Mouse (Mus musculus): ENCODE results near the gene Clasrp.
A peak's percentile ranks its signal among the peaks of the same experiment; 100 is the strongest.

Clasrp gene

DNA sequence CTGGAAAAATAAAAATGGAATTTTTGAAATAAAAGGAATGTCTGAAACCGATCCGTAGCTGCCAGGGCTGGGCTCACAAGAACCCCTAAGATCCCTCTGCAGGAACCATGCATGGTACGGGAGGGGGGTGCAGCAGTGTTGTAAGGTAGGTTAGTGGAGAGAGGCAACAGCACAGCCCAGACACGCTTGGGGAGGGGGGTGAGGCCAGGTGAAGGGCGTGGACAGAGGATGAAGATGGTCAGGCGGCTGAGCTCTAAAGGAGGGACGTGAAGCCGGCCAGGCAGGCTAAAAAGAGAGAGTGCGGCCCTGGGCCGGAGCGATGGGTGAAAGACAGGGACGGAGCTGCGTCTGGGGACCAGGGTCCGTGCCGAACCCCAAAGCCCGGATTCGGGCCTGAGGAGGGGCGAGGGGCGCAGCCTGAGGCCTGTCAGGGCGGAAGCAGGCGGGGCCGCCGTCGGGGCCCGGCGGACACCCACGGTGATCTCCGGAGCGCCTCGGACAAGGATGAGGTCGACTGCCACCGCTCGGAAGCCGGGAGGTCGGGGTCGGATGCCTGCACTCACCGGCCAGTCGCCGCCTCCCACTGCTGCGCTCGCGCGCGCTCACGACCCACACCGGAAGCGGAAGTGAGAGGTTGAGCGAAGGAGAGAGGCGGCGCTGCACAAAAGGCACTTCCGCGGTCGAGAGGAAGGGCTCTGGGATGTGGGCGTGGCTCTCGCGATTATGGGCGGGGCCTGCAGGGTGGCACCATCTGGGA lies at the start of gene Clasrp:
TSS of gene Clasrp (minus strand) at position 638 of the 757 bp plus-strand sequence.
- peak; percentile 97 for DNase-seq (ENCODE audit: low read depth, low spot score)

DNA sequence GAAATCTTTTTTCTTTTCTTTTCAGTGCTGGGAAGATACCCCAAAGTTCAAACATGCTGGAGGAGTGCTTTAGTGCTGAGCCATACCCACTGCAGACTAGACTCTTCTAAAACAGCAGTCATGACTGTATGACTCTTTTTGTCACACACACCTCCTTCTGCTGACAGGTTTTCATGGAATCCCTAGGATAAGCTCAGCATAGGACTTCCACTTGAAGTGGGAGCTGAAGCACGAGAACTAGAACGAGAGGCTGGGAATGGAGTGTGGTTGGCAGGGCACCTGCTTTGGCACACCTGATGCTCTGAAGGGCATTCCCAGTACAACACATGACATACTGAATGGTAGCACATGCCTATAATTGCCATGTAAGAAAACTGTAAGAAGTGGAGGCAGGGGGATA lies 48.3 kb upstream of the Clasrp start:
- DNase-seq (ENCODE audit: low read depth, low spot score): no peak

DNA sequence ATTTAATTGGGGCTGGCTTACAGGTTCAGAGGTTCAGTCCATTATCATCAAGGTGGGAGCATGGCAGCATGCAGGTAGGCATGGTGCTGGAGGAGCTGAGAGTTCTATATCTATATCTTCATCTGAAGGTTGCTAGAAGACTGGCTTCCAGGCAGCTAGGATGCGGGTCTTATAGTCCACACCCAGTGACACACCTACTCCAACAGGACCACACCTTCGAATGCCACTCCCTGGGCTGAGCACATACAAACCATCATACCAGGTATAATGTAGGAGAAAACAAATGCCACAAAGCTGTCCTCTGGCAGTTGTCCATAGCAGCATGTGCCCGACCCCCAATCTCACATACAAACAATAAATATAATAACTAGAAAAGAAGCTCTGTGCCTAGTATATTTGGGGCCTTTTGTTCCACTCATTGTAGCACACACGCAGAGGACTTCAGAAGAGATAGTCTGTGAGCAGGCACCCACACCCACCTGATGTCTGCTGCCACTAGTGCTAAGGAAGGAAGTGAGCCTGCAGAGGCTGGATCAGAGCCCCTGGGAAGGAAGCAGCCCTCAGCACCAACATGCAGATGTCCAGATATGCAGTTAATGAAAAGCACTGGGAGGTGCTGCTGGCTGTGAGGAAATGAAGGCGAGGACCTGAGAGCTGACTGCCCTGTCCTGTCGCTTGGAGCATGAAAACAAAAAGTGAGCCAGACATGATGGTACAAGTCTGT lies 46.9 kb upstream of the Clasrp start:
- DNase-seq (ENCODE audit: low read depth, low spot score): no peak

DNA sequence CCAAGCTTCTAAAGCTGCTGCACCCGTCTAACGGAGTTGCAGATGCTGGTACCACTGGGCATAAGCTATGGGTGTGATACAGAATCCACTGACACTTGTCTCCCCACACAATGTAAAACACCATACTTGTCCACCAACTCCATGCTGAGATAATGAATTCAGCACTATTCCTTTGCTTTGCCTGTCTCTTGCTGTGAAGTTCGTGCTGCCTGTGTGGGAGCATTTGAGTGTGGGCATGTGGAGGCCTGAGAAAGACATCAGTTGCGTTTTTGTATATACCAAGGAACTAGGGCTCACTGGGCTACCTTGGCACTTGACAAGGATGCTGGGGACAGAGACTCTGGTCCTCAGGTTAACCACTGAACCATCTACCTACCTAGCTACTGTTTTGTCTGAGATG lies 36.9 kb upstream of the Clasrp start:
- no peak for DNase-seq (ENCODE audit: low read depth, low spot score)

DNA sequence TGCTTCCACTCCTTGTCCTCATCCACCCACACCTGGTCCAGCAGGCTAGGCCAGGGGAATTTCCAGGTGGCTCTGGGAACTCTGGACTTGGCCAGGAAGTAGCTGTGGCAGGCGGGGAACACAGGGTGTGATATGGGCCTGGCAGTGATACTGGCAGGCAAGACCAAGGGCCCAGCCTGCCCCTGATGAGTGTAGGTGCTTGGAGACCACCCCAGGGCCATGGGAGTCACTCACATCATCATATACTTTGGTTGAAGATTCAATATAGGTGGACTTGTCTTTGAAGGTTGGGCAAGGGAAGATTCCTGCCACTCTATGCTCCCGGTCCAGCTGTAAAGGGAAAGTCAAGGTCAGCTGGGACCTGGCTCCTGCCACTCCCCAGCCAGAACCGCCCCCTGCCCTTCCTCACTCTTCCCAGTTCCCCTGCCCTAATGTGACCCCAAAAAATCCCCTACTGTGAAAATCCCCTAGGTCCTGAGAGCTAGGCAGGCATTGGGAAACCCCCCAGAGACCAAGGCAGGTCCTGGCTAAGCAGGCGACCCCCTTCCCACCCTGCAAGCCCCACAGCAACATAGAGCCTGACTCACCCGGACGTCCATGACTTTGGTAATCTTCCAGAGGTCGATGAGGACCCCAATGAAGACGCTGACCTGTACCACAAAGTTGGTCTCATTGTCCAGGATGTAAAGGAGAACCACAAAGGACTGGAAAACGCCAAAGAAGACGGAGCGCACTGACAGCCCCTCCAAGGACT lies 31.0 kb upstream of the Clasrp start:
- no peak for DNase-seq (ENCODE audit: low read depth, low spot score)

DNA sequence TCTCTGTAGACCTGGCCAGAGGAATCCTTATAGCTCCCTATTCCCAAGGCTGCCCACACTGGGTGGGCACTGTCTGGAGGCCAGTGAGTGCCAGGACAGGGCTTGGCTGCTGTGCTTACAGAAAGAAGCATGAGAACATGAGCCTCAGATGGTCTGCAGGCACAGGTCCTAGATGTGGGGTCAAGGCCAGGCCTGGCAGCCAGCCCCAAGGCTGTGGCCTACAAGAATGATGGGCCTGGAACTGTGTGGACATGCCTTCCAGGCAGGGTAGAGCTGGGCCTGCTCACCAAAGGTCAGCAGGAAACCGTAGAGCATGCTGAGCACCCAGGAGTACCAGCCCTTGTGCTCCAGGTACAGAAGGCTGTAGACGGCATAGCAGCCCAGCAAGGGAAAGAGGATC lies 30.3 kb upstream of the Clasrp start:
- DNase-seq (ENCODE audit: low read depth, low spot score): no peak

DNA sequence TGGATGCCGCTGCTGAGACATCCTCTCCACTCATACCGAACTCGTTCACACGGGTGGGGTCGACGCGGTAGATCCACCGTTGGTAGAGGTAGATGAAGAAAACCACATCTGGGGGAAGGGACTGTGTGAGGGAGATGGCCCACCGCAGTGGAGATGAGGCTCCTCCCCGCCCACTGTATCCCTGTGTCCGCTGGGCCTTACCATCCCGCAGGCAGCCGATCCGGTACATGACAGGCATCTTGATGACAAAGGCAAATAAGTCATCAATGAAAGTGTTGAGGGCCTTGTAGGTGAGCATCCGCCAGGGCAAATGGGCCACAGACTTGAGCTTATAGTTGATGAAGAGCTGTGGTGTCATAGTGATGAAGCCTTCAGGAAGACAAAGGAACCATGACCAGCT lies 29.6 kb upstream of the Clasrp start:
- no peak for DNase-seq (ENCODE audit: low read depth, low spot score)

DNA sequence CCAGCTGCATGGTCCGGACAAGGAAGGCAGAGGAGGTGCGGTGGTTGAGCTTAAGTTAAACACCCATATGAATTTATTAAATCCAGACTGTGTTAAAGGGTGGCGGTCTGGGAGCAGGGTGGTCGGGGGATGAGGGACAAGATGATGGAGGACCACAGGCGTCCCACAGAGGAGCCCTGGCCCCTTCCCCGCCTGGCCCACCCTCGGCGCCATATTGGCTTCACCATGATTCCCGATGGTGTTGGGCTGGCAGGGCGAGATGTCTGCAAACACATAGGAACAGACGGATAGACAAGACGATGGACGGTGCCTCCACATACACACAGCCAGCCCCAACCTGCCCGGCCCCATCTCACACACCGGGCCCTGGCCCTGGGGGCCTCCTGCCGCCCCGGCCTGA lies 28.9 kb upstream of the Clasrp start:
- DNase-seq (ENCODE audit: low read depth, low spot score): no peak

DNA sequence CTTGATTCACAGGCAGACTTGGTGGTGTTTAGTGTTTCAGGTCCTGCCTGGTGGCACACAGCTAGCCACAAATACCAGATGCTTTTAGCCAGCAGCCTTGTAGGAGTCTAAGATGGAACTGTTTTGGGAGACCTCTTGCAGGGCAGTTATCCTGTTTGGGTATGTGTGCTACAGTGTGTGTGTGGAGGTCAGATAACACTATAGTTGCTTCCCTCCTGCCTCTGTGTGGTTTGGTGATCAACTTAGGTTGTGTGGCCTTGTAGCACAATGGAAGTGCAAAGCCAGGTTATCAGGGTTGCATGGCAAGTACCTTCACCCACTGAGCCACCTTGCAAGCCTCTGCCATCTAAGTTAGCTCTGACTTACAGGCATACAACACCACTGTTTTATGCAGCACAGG lies 28.4 kb upstream of the Clasrp start:
- no peak for DNase-seq (ENCODE audit: low read depth, low spot score)

DNA sequence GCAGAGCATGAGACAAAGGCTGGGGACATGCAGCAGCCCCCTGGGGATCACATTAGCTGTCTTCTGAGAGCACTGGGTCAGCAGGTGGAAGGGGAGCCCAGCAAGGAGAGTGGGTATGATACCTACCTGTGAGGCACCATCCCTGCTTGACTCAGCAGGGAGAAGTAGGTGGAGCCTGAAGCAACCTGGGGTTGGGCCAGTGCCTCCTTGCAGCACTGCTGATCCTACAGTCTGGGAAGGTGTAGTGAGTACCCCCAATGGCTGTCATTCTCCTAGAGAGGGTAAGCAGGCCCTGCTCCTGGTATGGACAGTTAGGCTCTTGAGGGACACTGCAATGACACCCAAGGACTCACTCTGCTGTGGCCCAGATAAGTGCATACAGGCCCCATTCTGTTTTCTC lies 28.0 kb upstream of the Clasrp start:
- no peak for DNase-seq (ENCODE audit: low read depth, low spot score)

DNA sequence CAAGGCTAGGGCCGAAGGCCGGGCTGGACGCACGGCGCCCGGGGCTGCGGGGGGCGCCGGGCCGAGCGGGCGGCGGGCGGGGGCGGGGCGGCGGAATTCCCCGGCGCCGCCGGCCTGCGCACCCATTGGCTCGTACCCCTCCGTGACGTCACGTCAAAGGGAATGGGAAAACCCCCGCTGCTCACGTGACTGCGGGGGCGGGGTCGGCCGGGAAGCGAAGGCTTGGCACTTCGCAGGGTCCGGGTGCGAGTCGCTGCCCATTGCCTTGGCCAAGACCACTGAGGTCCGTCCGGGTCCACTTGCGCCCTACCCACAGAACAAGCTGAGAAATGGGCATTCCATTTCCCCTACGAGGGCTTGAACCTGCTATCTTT lies 25.1 kb upstream of the Clasrp start, which contains the start of gene Relb:
TSS of gene Relb (minus strand) at position 78 of the 374 bp plus-strand sequence.
- peak; percentile 91 for DNase-seq (ENCODE audit: low read depth, low spot score)

DNA sequence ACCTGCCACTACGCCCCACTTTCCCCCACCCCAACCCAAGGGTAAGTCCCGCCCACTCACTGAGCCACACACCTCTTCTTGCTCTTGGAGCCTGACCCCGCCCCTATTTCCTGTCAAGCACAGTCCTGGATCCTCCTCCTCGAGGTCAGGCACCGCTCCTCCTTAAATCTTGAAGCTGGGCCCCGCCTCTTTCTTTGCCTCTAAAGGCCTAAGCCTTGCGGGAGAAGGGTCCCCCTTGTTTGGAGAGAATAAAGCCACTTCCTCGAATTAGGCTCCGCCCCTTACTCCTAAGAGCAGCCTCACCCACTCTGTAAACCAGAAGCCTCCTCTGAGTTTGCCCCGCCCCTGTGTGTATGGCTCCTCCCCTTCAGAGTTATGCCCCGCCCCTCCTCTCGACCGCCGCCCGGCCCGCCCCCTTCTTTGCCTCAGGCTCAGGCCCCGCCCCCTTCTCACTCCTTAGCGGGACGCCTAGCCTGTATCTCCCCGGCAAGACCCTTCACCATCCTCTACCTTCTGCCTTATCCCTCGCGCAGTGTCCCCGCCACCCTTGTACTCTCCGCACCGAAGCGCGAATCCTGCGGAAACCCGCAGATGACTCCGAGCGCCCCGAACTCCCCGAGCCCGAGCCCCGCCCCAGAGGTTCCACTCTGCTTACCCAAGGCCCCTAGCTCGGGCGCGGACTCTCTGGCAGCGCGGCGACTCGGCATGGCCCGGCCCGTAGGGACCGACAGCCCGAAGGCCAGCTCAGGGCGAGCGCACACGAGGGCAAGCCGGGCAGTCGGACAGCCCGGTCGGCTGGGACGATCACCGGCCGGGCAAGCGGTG lies 24.5 kb upstream of the Clasrp start:
- peak; percentile 100 for DNase-seq (ENCODE audit: low read depth, low spot score)

DNA sequence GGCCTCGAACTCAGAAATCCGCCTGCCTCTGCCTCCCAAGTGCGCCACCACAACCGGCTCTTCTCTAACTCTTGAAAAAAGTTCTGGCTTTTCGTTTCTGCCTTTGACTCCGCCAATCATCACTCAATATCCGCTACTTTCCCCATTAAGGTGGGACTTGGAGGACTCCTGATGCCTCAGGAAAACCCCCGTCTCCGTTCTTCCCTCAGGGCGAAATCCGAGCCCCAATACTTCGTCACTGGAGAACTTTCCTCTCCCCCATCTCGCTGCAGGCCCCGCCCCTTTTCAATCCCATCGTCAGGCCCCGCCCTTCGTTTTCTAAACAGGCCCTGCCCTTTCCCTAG lies 23.9 kb upstream of the Clasrp start:
- no peak for DNase-seq (ENCODE audit: low read depth, low spot score)

DNA sequence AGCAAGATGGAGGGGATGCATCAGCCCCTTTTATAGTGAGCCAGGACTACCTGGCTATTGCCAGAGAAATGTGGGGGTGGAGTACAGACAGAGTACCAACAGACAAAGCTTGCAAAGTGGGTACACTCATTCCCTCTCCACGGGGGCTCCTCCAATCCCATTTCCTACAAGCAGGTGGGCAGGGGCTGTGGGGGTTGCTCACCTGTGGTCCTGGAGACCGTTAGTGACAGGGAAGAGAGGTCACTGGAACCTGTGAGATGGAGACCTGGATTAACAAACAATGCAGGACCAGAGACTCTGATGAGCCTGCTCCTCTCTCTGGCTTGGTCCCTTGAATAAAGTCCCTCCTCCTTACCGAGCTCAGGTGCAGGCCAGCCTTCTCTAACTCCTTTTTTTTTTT lies 23.4 kb upstream of the Clasrp start:
- DNase-seq (ENCODE audit: low read depth, low spot score): no peak

DNA sequence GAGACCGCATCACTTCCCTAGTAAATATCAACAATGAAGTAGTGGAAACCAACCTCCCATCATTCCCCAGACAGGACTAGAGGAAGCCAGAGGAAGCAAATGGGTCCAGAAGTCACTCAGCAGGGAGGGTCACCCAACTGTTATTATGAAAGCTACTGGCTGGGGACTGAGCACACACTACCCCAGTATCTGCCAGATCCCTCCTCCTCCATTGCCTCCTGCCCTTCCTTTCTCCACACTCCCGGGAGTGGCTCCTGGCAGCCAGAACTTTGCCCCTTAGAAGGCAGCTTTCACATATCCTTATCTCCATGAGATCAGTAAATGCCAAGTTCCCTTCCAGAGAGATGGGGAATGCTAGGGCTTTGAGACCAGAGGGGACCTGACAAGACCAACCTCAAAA lies 19.1 kb upstream of the Clasrp start:
- no peak for DNase-seq (ENCODE audit: low read depth, low spot score)

DNA sequence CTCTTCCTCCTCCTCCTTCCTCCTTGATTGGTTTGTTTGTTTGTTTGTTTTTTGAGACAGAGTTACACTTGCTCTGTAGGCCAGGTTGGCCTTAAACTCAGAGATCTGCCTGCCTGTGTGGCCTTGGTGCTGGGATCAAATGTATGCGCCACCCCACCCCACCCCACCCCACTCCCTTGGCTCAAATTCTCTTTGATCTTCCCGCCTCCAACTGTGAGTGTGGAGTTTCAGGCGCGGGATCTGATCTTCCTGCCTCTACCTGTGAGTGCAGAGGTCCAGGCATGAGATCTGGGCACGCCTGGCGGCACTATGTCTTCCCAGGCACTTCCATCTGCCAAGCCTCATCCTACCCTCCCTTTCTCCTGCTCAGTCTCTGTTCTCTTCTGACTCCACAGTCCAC lies 18.0 kb upstream of the Clasrp start:
- no peak for DNase-seq (ENCODE audit: low read depth, low spot score)

DNA sequence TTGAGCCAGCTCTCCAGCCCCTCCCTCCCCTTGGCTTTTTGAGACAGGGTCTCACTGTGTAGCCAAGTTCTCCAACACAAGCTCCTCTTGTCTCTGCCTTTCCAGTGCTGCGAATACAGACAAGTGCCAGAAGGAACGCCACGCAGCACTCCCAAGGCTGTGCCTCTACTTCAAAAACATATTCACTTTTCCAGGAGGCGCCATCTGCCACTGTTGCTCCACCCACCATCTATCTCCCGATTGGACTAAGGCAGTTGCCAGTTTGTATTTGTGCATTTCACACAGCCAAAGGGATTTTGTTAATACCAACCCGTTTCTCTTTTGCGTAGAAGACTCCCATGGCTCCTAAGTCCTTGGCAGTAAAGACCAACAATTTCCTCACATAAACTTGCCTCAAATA lies 16.5 kb upstream of the Clasrp start:
- no peak for DNase-seq (ENCODE audit: low read depth, low spot score)

DNA sequence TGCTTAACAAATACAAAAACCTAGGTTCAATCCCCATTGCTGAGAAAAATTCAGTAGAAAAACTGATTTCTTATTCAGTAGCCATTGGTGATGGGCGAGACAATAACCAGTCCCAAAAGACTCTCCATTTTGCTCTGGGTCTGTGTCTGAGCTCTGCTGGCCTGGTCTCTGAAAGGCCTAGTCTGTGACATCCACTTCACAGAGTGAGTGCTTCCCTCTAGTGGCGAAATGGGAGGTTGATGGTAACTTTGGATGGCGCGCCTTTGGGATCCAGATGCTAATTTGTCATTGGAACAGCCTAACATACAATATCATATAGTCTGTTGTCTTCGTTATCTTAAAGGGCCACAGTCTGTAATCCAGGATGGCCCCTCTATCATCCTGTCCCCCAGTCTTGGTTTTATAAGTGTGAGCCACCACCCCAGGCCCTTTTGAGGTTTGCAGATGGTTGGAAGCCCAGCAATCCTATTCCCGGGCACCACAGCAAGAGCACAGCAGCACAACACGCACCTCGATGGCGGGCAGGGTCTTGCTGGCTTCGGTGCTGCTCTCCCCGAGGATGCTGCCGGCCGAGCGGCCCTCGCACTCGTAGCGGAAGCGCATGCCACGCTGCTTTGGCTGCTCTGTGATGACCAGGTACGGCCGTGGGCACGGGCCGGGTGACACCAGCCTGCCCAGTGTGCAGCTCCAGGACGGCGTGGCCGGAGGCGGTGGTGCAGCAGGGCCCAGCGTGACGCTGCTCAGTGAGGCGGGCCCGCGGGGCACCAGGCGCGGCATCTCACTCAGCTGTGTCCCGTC lies 14.9 kb upstream of the Clasrp start:
- DNase-seq (ENCODE audit: low read depth, low spot score): peak; percentile 75

DNA sequence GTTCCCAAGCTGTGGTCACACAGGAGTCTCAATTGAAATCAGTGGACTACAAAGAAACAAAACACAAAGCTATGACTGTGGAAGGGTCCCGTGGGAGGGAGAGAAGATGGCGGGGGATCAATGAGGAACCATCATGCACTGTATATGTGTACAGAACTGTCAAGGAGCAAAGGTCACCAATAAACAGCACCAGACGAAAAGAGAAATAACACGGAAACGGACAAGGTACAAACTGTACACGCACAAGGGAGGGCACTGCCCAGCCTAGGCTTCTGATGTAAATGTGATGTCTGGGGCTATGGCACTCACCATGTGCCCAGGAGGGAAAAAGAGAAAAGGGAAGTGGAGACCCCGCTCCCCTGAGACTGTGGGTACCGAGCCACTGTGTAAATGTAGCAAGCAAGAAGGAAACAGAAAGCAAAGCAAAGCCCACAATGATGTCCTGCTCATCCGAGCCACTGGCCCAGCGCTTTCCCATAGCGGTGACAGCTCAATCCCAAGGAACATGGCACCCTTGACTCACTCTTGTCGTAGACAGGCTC lies 10.8 kb upstream of the Clasrp start:
- DNase-seq (ENCODE audit: low read depth, low spot score): peak; percentile 21

DNA sequence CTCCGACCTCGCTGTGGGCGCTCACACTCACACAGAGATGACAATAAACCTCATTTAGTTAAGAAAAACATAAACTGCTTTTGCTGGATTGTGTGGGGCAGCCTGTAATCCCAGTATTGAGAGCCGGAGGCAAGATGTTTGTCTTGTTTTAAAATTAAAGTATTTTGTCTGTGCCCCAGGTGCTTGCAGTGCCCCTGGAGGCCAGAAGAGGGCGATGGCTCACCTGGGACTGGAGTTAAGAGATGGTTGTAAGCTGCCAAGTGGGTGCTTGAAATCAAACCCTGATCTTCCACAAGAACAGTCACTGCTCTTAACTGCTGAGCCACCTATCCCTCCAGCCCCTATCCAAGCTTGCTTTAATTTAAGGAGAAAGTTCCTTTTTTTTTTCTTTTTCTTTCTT lies 6.7 kb upstream of the Clasrp start:
- no peak for DNase-seq (ENCODE audit: low read depth, low spot score)
